Mouse (Mus musculus) hindbrain, embryonic 16.5 days (tissue): Measurements from ENCODE around the gene Dydc1. TPM values are rescaled to one million over a fixed set of nuclear protein-coding genes. Genes with fewer than 3 reads are reported as not detected.

Experiments
- ATAC-seq: fragments of 200-750 bp; cut with Nextera tagmentation; 2 replicates; pipeline ENCODE4 v1.8.0; 2017; ENCODE audit warnings: moderate TSS enrichment, moderate library complexity
- H3K27ac ChIP-seq: fragments of 300-500 bp; sonication (generic); 2 replicates; pipeline ENCODE4 v1.5.1; 2014; ENCODE audit warnings: low read depth, mild to moderate bottlenecking, control low read depth, low read length, moderate library complexity
- H3K27me3 ChIP-seq: fragments of 300-500 bp; sonication (generic); replicated peaks from 2 replicates; pipeline ENCODE4 v1.6.1; 2014; ENCODE audit warnings: low read length; ENCODE audit not compliant: control insufficient read depth, insufficient read depth
- H3K36me3 ChIP-seq: fragments of 300-500 bp; sonication (generic); 2 replicates; pipeline ENCODE4 v1.6.1; 2014; ENCODE audit warnings: mild to moderate bottlenecking, low read length, moderate library complexity, mixed read lengths; ENCODE audit not compliant: control insufficient read depth, insufficient read depth
- H3K4me1 ChIP-seq: fragments of 300-500 bp; sonication (generic); 2 replicates; pipeline ENCODE4 v1.6.1; 2014; ENCODE audit warnings: low read depth, low read length; ENCODE audit not compliant: control insufficient read depth, insufficient read depth
- H3K4me2 ChIP-seq: fragments of 300-500 bp; sonication (generic); 2 replicates; pipeline ENCODE4 v1.6.1; 2014; ENCODE audit warnings: mild to moderate bottlenecking, low read length, control low read depth, moderate library complexity
- H3K4me3 ChIP-seq: fragments of 300-500 bp; sonication (generic); 2 replicates; pipeline ENCODE4 v1.5.1; 2014; ENCODE audit warnings: mild to moderate bottlenecking, low read length, control low read depth, moderate library complexity
- H3K9ac ChIP-seq: fragments of 300-500 bp; sonication (generic); 2 replicates; pipeline ENCODE4 v1.6.1; 2014; ENCODE audit warnings: low read depth, mild to moderate bottlenecking, control low read depth, low read length, moderate library complexity
- H3K9me3 ChIP-seq: fragments of 300-500 bp; sonication (generic); 2 replicates; pipeline ENCODE4 v1.6.1; 2014; ENCODE audit warnings: mild to moderate bottlenecking, low read length, moderate library complexity; ENCODE audit not compliant: control insufficient read depth
- WGBS: fragments of 180-500 bp; shearing (Covaris S2); extraction: QIAGEN DNeasy Blood & Tissue Kit; methylation state at CpG from one replicate; pipeline ENCODE4 v1.1.7; 2014; 5-methylcytosine and 5-hydroxymethylcytosine counted together
- polyA plus RNA-seq: library from polyadenylated mRNA; unstranded; fragments of >200 nt; fragmentation: Nextera tagmentation; extraction: Ambion mirVana; gene quantifications from 2 replicates; pipeline ENCODE4 v1.2.1, GENCODE M21; 2015

The Dydc1 gene
- polyA plus RNA-seq, 1 experiment from 2014 or later = 0.26 TPM

DNA sequence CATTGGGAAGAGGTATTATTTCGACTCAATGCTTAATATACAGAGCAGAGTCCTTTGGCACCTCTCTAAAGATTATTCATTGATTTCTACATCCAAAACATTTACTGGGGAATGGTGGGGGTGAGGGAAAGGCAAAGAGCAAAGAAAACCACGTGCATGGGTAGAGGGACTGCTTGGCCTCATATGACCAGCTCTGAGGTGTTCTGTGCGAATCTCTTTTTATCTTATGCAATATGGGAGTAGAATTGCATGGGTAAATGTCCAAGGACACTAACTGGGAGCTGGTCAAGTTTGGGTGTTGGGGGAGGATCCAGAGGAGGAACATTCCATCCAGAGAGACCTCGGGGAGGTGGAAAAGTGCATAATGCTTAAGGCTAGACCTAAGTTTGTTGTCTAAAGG lies 40.2 kb downstream of the Dydc1 start:
- no peak overlapping the region for H3K4me3 ChIP-seq
- no peaks in the 10 kb centered on the region for H3K27me3 ChIP-seq
- no peaks in the 10 kb centered on the region for H3K4me1 ChIP-seq
- H3K9me3 ChIP-seq = no peaks in the 10 kb centered on the region
- no peak overlapping the region for H3K9ac ChIP-seq
- no peak overlapping the region for H3K27ac ChIP-seq
- no peaks in the 10 kb centered on the region for H3K36me3 ChIP-seq
- 89% methylated on average over 4 of the region's 4 CpGs for WGBS
- H3K4me2 ChIP-seq = no peak overlapping the region
- ATAC-seq = no peak

DNA sequence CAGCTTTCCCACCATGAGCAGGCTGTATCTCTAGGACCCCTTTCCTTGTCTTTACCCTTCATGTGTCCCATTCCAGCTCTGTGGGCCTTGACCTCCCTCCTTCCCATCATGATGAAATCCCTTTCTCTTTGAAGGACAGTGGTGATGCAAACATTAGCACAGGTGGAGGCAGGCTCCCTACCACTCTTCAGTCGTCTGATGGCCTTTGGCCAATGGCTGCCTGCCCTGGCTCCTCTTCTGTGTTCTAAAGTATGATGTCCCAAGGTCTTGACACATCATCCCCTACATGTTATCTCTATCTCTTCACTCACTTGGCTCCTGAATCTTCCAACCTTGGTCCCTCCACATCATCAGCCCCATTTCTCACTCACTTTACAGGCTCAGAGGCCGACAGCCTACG lies 43.6 kb downstream of the Dydc1 start:
- no peak overlapping the region for H3K4me3 ChIP-seq
- WGBS = 86% methylated on average over 3 of the region's 3 CpGs
- no peaks in the 10 kb centered on the region for H3K27me3 ChIP-seq
- no peak overlapping the region for H3K27ac ChIP-seq
- H3K4me2 ChIP-seq = no peak overlapping the region
- no peaks in the 10 kb centered on the region for H3K36me3 ChIP-seq
- no peaks in the 10 kb centered on the region for H3K9me3 ChIP-seq
- no peak for ATAC-seq
- no peaks in the 10 kb centered on the region for H3K4me1 ChIP-seq
- H3K9ac ChIP-seq = no peak overlapping the region

DNA sequence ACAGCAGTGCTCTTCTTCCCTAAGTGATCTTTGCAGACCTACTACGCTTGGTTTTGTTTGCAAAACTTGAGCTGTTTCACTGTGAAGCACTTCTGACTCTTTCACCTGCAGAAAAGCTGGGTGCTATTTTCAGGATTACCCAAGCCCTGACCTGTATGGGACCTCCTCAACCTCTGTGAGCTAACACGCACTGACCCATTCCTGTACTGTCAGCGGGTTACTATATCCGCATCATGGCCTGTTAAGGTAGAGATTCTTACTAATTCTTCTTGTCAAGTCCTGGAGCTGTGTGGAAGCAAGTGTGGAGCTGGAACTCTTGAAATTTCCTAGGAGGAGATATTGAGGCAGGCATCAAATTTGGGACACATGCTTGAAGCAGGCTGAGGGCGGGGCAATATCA lies 52.0 kb downstream of the Dydc1 start:
- no peak for ATAC-seq
- Histone ChIP-seq H3K36me3 (no peaks in the 10 kb centered on the region), H3K27ac (no peak overlapping the region), H3K9me3 (no peaks in the 10 kb centered on the region), H3K9ac (no peak overlapping the region), H3K27me3 (no peaks in the 10 kb centered on the region), H3K4me3 (no peak overlapping the region), H3K4me1 (no peaks in the 10 kb centered on the region), H3K4me2 (no peak overlapping the region)
- 84% methylated on average over 5 of the region's 5 CpGs for WGBS

DNA sequence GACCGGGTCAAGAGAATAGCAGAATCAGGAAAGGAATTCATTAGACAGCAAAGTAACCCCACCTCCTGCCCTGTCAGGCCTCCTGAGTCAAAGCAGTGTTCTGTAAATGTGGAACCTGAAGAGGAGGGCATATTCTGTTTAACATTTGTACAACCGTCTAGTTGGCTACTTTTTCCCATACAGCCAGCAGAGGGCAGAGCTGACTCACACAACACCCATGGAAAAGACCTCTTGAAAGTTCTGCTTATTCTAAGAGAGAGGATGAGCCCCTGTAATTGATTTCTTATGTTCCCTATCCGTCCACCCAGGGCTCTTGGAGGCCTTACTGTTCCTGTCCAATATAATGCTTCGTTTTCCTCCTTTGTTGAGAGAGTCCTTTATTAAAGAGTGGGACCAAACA lies 55.3 kb downstream of the Dydc1 start:
- Histone ChIP-seq H3K4me2 (no peak overlapping the region), H3K27ac (no peak overlapping the region), H3K36me3 (no peaks in the 10 kb centered on the region), H3K4me3 (no peak overlapping the region), H3K9ac (no peak overlapping the region), H3K27me3 (no peaks in the 10 kb centered on the region), H3K4me1 (no peaks in the 10 kb centered on the region), H3K9me3 (no peaks in the 10 kb centered on the region)
- peak; percentile 80; the same call in 1 of the 2 replicates for ATAC-seq
- 25% methylated on average over 4 of the region's 4 CpGs for WGBS

DNA sequence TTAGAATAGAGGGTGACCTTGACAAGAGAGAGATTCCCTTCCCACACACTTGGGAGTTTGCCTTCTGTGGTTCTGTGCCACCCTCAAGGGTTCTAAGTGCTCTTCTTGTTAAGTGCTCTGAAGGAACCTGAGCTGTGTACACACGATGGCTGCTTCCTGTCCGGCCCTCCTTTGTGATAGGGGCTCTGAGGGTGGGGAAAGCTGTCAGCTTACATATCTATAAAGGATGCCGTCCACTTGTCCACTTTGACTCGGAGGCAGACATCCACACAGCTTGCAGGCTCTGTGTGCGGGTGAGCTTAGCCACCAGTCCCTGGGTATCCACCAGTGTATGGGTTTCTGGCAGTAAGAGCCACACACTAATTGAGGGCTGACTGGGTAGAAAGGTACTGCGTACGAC lies 58.8 kb downstream of the Dydc1 start, which contains the start of gene Sftpa1:
Gene Sftpa1 (plus strand): TSS at position 243 of the 400 bp plus-strand sequence.
- Histone ChIP-seq H3K4me2 (no peak within 1 kb of the TSS), H3K36me3 (no peaks in the 10 kb centered on the region), H3K9ac (no peak within 1 kb of the TSS), H3K4me1 (no peaks in the 10 kb centered on the region), H3K4me3 (no peak within 1 kb of the TSS), H3K9me3 (no peaks in the 10 kb centered on the region), H3K27ac (no peak within 1 kb of the TSS), H3K27me3 (no peaks in the 10 kb centered on the region)
- 88% methylated on average over 7 of the region's 7 CpGs for WGBS
- ATAC-seq = no peak

DNA sequence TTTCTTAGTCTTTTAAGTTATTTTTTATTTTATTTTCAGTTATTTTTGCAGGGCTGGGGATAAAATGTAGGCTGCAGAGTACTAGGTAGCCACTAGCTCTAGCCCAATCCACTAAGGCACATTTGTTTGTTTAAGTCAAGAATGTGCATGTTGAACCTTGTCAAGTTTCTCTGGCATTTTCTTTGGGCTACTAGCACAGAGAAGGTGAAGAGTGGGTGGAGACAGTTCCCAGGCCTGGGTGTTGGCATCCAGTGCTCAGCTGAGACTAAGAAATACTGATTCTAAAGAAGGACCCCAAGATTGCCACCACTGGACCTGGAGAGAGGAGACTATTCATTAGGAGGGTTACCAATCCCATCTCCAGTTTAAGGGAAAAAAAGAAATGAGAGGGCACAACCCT lies 64.3 kb downstream of the Dydc1 start:
- Histone ChIP-seq H3K27ac (no peak overlapping the region), H3K27me3 (no peaks in the 10 kb centered on the region), H3K36me3 (no peaks in the 10 kb centered on the region), H3K4me2 (no peak overlapping the region), H3K4me3 (no peak overlapping the region), H3K9ac (no peak overlapping the region), H3K4me1 (no peaks in the 10 kb centered on the region), H3K9me3 (no peaks in the 10 kb centered on the region)
- no peak for ATAC-seq

DNA sequence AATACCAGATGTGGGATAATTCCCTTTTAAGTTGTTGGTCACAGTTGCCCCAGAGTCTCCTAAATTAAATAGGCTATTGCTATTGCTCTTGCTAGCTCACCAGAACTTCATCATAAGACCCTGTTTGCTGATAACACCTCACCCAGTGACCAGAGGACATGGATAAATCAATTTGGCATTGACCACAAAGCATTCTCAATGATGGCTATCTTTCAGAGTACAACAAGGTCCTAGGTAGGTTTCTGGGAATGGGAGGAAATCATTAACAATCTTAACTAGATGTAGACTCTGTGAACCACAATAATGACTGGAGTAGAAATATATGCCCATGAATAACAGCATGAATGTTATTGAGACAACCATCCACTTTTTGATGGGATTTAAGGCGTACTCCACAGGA lies 68.0 kb downstream of the Dydc1 start:
- no peak overlapping the region for H3K4me3 ChIP-seq
- ATAC-seq = no peak
- H3K27ac ChIP-seq = no peak overlapping the region

More for the DNA sequence above, 68.0 kb downstream of the Dydc1 start:
- Histone ChIP-seq H3K27me3 (no peaks in the 10 kb centered on the region), H3K9ac (no peak overlapping the region), H3K4me1 (no peaks in the 10 kb centered on the region), H3K9me3 (no peaks in the 10 kb centered on the region), H3K36me3 (no peaks in the 10 kb centered on the region), H3K4me2 (no peak overlapping the region)
- 100% methylated on average over 1 of the region's 1 CpGs for WGBS

Other genes with a start within 250 kb of the Dydc1 start
- 0.54 and 0.69 TPM in 2 replicates for gene Sh2d4b, start 179.6 kb upstream of the Dydc1 start, polyA plus RNA-seq
- 52.5 and 60.6 TPM in 2 replicates for gene Tspan14, start 106.1 kb upstream of the Dydc1 start, polyA plus RNA-seq
- 110 and 123 TPM in 2 replicates for gene Fam213a, start 59.1 kb upstream of the Dydc1 start, polyA plus RNA-seq
- 1.4 and 1.5 TPM in 2 replicates for gene Dydc2, start 3.7 kb upstream of the Dydc1 start, polyA plus RNA-seq
- gene Mat1a, start 32.1 kb downstream of the Dydc1 start, polyA plus RNA-seq = not detected in 2 replicates
- not detected in 2 replicates for gene Sftpa1, start 58.9 kb downstream of the Dydc1 start, polyA plus RNA-seq
- not detected in 2 replicates for gene Mbl1, start 78.5 kb downstream of the Dydc1 start, polyA plus RNA-seq
- not detected in 2 replicates for gene Sftpd, start 112.2 kb downstream of the Dydc1 start, polyA plus RNA-seq
- gene Gm2832, start 205.9 kb downstream of the Dydc1 start, polyA plus RNA-seq = 0.35 and 0.53 TPM in 2 replicates